Mouse (Mus musculus) C2C12 (cell line): ENCODE results near the gene Senp7.

Experiments used
- CTCF ChIP-seq: IDR thresholded peaks from one replicate; pipeline ENCODE4 v1.5.1; 2011; ENCODE audit not compliant: control insufficient read depth, insufficient read depth, insufficient read length
- FOSL1 ChIP-seq: IDR thresholded peaks from one replicate; pipeline ENCODE4 v1.8.0; 2011; ENCODE audit warnings: mild to moderate bottlenecking, low read length; ENCODE audit not compliant: poor library complexity, insufficient read depth, severe bottlenecking
- MAX ChIP-seq: IDR thresholded peaks from one replicate; pipeline ENCODE4 v1.6.1; 2011; ENCODE audit warnings: mild to moderate bottlenecking, control low read depth
- MYOD1 ChIP-seq: IDR thresholded peaks from one replicate; pipeline ENCODE4 v1.6.1; 2011; ENCODE audit warnings: low read depth; ENCODE audit not compliant: control insufficient read depth, insufficient read length
- USF1 ChIP-seq: IDR thresholded peaks from one replicate; pipeline ENCODE4 v1.6.1; 2011; ENCODE audit warnings: low read depth, mild to moderate bottlenecking, control low read depth, moderate library complexity

DNA sequence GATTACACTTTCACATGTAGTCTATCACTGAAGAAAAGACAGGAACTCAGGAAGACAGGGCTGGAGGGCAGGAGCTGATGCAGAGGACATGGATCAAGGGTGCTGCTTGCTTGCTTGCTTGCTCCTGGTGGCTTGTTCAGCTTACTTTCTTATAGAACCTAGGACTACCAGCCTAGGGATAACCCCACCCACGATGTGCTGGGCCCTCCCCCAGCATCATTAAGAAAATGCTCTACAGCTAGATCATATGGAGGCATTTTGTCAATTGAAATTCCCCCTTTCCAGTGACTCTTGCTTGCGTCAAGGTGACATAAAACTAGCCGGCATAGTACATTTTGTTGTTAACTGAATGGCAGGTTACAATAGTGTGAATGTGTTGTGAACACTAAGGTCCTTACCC, 7.8 kb downstream of the Senp7 start:
- TF ChIP-seq MYOD1 (no peak), CTCF (no peak), MAX (no peak), FOSL1 (no peak), USF1 (no peak)
